ENCODE assay signal across 11 mouse cellular contexts in the genomic region with DNA sequence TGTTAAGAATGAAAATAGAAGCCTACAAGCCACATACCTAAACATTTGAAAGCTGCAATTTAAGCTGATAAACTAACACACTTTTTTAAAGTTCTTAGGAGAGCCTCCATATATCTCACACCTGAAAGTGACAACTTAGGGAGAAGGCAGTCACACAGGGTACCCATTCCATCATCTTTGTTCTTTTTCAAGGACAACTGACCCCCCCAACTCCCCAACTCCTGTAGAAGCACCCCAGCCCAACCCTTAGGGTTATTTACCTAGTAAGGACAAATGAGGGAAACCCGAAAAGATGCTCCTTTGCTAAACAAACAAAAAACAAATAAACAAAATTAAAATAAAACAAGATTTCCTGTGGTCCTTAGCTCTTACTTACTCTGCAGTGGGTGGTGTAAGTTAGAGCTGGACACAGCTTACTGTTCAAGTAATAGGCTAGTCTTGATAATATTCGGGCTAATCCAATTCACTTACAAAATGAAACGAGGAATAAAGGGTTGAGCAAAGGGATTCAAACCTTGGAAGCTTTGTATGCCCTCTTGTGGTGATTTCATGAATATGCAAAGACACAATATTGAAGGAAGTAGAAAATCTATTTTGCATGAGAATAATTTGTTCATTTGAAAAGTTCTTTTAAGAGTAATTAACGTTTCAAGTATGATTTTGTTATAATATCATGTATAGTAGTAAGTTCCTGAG. TPM values are rescaled to one million over a fixed set of nuclear protein-coding genes. Genes with fewer than 3 reads are reported as not detected.
DNase-seq lines count a peak whose midpoint lies in the region; ATAC-seq and TF ChIP-seq lines count a peak whose summit lies in the region.
"Had no signal": no experiment of that assay in that cellular context is flagged by ENCODE, and none has a peak within 500 bp of the region (broad histone marks: within the 10 kb centered on the region; RNA-seq: fewer than 3 reads in every experiment).

No protein-coding gene starts in this region.

- no peak for DNase-seq in heart, embryonic 10.5 days (ENCODE audit: low spot score)
- DNase-seq in midbrain, postnatal 0 days (ENCODE audit: low spot score), result peak; percentile 42
- peak; percentile 6 for DNase-seq in forelimb bud, embryonic 11.5 days (ENCODE audit: low read depth, low spot score)
- no peak for DNase-seq in adrenal gland, postnatal 25 days
- DNase-seq in spleen, postnatal 14 days (ENCODE audit: low spot score in 2 of 2), result no peak
- DNase-seq in kidney, adult 11 months, result no peak
- DNase-seq: kidney, postnatal 10 days; lung, postnatal 4 days had no signal

- 33% methylated on average over 4 of the region's 4 CpGs for WGBS in heart, embryonic 13.5 days
- WGBS in heart, embryonic 10.5 days, result 52% methylated on average over 4 of the region's 4 CpGs
- WGBS in midbrain, postnatal 0 days, result 34% methylated on average over 4 of the region's 4 CpGs
- WGBS in midbrain, embryonic 15.5 days, result 35% methylated on average over 4 of the region's 4 CpGs

- ATAC-seq in heart, embryonic 13.5 days (ENCODE audit: extremely low read depth, insufficient number of reproducible peaks, low FRiP score, low TSS enrichment), result no peak
- ATAC-seq in midbrain, postnatal 0 days (ENCODE audit: low FRiP score), result no peak
- no peak for ATAC-seq in midbrain, embryonic 15.5 days (replicated peaks)

- no peaks in the 10 kb centered on the region for H3K36me3 ChIP-seq in heart, embryonic 13.5 days
- H3K36me3 ChIP-seq in heart, embryonic 10.5 days, result no peaks in the 10 kb centered on the region
- no peaks in the 10 kb centered on the region for H3K36me3 ChIP-seq in midbrain, postnatal 0 days (ENCODE audit: insufficient read depth, low read length)
- H3K36me3 ChIP-seq in midbrain, embryonic 15.5 days (replicated peaks), result no peaks in the 10 kb centered on the region
- H3K36me3 ChIP-seq: embryonic facial prominence, embryonic 15.5 days had no signal

- 0 out of 2 replicates have a peak, but pooled peaks cover 8% of the 10 kb centered on the region for H3K9me3 ChIP-seq in heart, embryonic 13.5 days
- 0 out of 2 replicates have a peak, but pooled peaks cover 3% of the 10 kb centered on the region for H3K9me3 ChIP-seq in heart, embryonic 10.5 days
- peaks cover 3% of the 10 kb centered on the region; the same call in 1 of the 2 replicates for H3K9me3 ChIP-seq in midbrain, postnatal 0 days (ENCODE audit: low read length)
- H3K9me3 ChIP-seq in midbrain, embryonic 15.5 days, result no peaks in the 10 kb centered on the region
- H3K9me3 ChIP-seq: embryonic facial prominence, embryonic 15.5 days had no signal

- H3K4me1 ChIP-seq in heart, embryonic 13.5 days, result no peaks in the 10 kb centered on the region
- no peaks in the 10 kb centered on the region for H3K4me1 ChIP-seq in heart, embryonic 10.5 days
- H3K4me1 ChIP-seq in midbrain, postnatal 0 days (ENCODE audit: insufficient read depth, low read length), result no peaks in the 10 kb centered on the region
- no peaks in the 10 kb centered on the region for H3K4me1 ChIP-seq in midbrain, embryonic 15.5 days
- H3K4me1 ChIP-seq: embryonic facial prominence, embryonic 15.5 days had no signal

- peak overlapping the region; percentile 42 for H3K4me2 ChIP-seq in heart, embryonic 13.5 days
- no peak overlapping the region for H3K4me2 ChIP-seq in midbrain, postnatal 0 days (ENCODE audit: low read depth, low read length, poor library complexity, severe bottlenecking)
- no peak overlapping the region for H3K4me2 ChIP-seq in midbrain, embryonic 15.5 days
- H3K4me2 ChIP-seq: embryonic facial prominence, embryonic 15.5 days had no signal

- 0 out of 2 replicates have a peak overlapping the region, but pooled peaks have one; percentile 6 for H3K9ac ChIP-seq in heart, embryonic 13.5 days
- H3K9ac ChIP-seq in midbrain, postnatal 0 days (replicated peaks; ENCODE audit: low read length, poor library complexity, severe bottlenecking), result no peak overlapping the region
- H3K9ac ChIP-seq in midbrain, embryonic 15.5 days, result no peak overlapping the region
- H3K9ac ChIP-seq: embryonic facial prominence, embryonic 15.5 days had no signal

- no peak overlapping the region for H3K4me3 ChIP-seq in heart, embryonic 13.5 days
- no peak overlapping the region for H3K4me3 ChIP-seq in heart, embryonic 10.5 days
- H3K4me3 ChIP-seq in midbrain, postnatal 0 days (ENCODE audit: low read depth, low read length), result no peak overlapping the region
- H3K4me3 ChIP-seq in midbrain, embryonic 15.5 days, result no peak overlapping the region
- H3K4me3 ChIP-seq: embryonic facial prominence, embryonic 15.5 days had no signal

- no peaks in the 10 kb centered on the region for H3K27me3 ChIP-seq in heart, embryonic 13.5 days (replicated peaks)
- H3K27me3 ChIP-seq in heart, embryonic 10.5 days (ENCODE audit: insufficient read depth, poor library complexity, severe bottlenecking), result no peaks in the 10 kb centered on the region
- no peaks in the 10 kb centered on the region for H3K27me3 ChIP-seq in midbrain, postnatal 0 days (ENCODE audit: insufficient read depth, low read length)
- H3K27me3 ChIP-seq in midbrain, embryonic 15.5 days (replicated peaks), result no peaks in the 10 kb centered on the region
- H3K27me3 ChIP-seq: embryonic facial prominence, embryonic 15.5 days had no signal

- peak; percentile 72 for TF ChIP-seq CTCF in midbrain, postnatal 0 days (IDR thresholded peaks at IDR 0.05)

- no peak overlapping the region for H3K27ac ChIP-seq in heart, embryonic 13.5 days (replicated peaks)
- no peak overlapping the region for H3K27ac ChIP-seq in heart, embryonic 10.5 days
- H3K27ac ChIP-seq in midbrain, postnatal 0 days (ENCODE audit: low read depth, low read length), result no peak overlapping the region
- no peak overlapping the region for H3K27ac ChIP-seq in midbrain, embryonic 15.5 days
- H3K27ac ChIP-seq: embryonic facial prominence, embryonic 15.5 days had no signal

RNA-seq across cellular contexts. Expression of a gene that starts 32.1 kb away (rescaled TPM):
- polyA plus RNA-seq in heart, embryonic 13.5 days (2015; fragmentation: Nextera tagmentation; extraction: Ambion mirVana), result 32.2 and 33.1 TPM in 2 replicates
- polyA plus RNA-seq in heart, embryonic 10.5 days (2016; fragmentation: Nextera tagmentation; extraction: Ambion mirVana), result 29.3 and 37.2 TPM in 2 replicates
- 56.0 and 66.2 TPM in 2 replicates for total RNA-seq in midbrain, postnatal 0 days (2014; rRNA removed)
- polyA plus RNA-seq in midbrain, postnatal 0 days (2015; fragmentation: Nextera tagmentation; extraction: Ambion mirVana), result 32.8 and 37.0 TPM in 2 replicates
- polyA plus RNA-seq in midbrain, embryonic 15.5 days (2015; fragmentation: Nextera tagmentation; extraction: Ambion mirVana), result 59.9 and 69.9 TPM in 2 replicates
- 17.6 and 19.5 TPM in 2 replicates for total RNA-seq in adrenal gland, postnatal 25 days (2021)

RNA-seq across cellular contexts. Expression of a gene that starts 32.4 kb away (rescaled TPM):
- 14.0 and 16.7 TPM in 2 replicates for polyA plus RNA-seq in heart, embryonic 13.5 days (2015; fragmentation: Nextera tagmentation; extraction: Ambion mirVana)
- 15.6 and 15.8 TPM in 2 replicates for polyA plus RNA-seq in heart, embryonic 10.5 days (2016; fragmentation: Nextera tagmentation; extraction: Ambion mirVana)
- total RNA-seq in midbrain, postnatal 0 days (2014; rRNA removed), result 2.2 and 8.6 TPM in 2 replicates
- 11.2 and 13.1 TPM in 2 replicates for polyA plus RNA-seq in midbrain, postnatal 0 days (2015; fragmentation: Nextera tagmentation; extraction: Ambion mirVana)
- 14.6 and 16.4 TPM in 2 replicates for polyA plus RNA-seq in midbrain, embryonic 15.5 days (2015; fragmentation: Nextera tagmentation; extraction: Ambion mirVana)
- total RNA-seq in adrenal gland, postnatal 25 days (2021), result 10.7 and 17.6 TPM in 2 replicates

Comparison
In these comparisons a context has a peak if more than half of its experiments do, and no peak if none do; other contexts are left out.
1. DNase-seq: peak in midbrain, postnatal 0 days (single experiment) and forelimb bud, embryonic 11.5 days (single experiment); none in heart, embryonic 10.5 days (single experiment), adrenal gland, postnatal 25 days (single experiment), spleen, postnatal 14 days (0 of 2) and kidney, adult 11 months (single experiment).